Mouse (Mus musculus) CH12.LX (cell line): ENCODE results near the gene Trpm7. TPM values are rescaled to one million over a fixed set of nuclear protein-coding genes. Genes with fewer than 3 reads are reported as not detected.

Source experiments
- DNase-seq: peaks from one replicate; pipeline ENCODE4 v3.0.0-alpha.2; 2013; ENCODE audit errors: extremely low read depth
- H3K27ac ChIP-seq: 2 replicates; pipeline ENCODE4 v1.5.1; 2012; ENCODE audit warnings: low read depth, mild to moderate bottlenecking, control low read depth, moderate library complexity; ENCODE audit not compliant: insufficient read depth
- H3K27me3 ChIP-seq: replicated peaks from 2 replicates; pipeline ENCODE3; 2012; ENCODE audit warnings: inconsistent platforms
- H3K36me3 ChIP-seq, 2 experiments: replicated peaks in 1 of 2; 2 replicates each; pipeline versions ENCODE3 to v1.6.1; 2012; ENCODE audit warnings: inconsistent platforms in 1 of 2, low read length in 1 of 2, mild to moderate bottlenecking in 1 of 2, mixed read lengths in 1 of 2, moderate library complexity in 1 of 2; ENCODE audit not compliant: control insufficient read depth in 1 of 2, insufficient read depth in 1 of 2
- H3K4me1 ChIP-seq, 2 experiments: 2 replicates each; pipeline ENCODE4 v1.6.1; 2012; ENCODE audit warnings: inconsistent platforms in 1 of 2, moderate library complexity in 1 of 2; ENCODE audit not compliant: insufficient read depth in 2 of 2, control insufficient read depth in 1 of 2
- H3K4me2 ChIP-seq: 2 replicates; pipeline ENCODE4 v1.6.1; 2012; ENCODE audit warnings: low read depth, mild to moderate bottlenecking, control low read depth; ENCODE audit not compliant: poor library complexity, insufficient read depth, severe bottlenecking
- H3K4me3 ChIP-seq, 3 experiments: fragments of 150-350 bp in 1 of 3; sonication (generic) in 1 of 3; replicated peaks in 1 of 3; 2 replicates each; pipeline versions ENCODE3 to v1.5.1; 2011 to 2012; ENCODE audit warnings: low read depth in 2 of 3, low read length in 2 of 3, mild to moderate bottlenecking in 2 of 3, moderate library complexity in 2 of 3, control low read depth in 1 of 3, improper control_type of control experiment in 1 of 3, inconsistent platforms in 1 of 3, mixed read lengths in 1 of 3; ENCODE audit not compliant: poor library complexity in 1 of 3
- H3K79me2 ChIP-seq: replicated peaks from 2 replicates; pipeline ENCODE4 v1.6.1; 2012; ENCODE audit warnings: mild to moderate bottlenecking, moderate library complexity; ENCODE audit not compliant: control insufficient read depth, poor library complexity, insufficient read depth, severe bottlenecking; ENCODE audit errors: extremely low read depth
- H3K9ac ChIP-seq: 2 replicates; pipeline ENCODE4 v1.6.1; 2012; ENCODE audit warnings: low read depth, mild to moderate bottlenecking, control low read depth, moderate library complexity; ENCODE audit not compliant: insufficient read depth
- H3K9me3 ChIP-seq: replicated peaks from 2 replicates; pipeline ENCODE3; 2012; ENCODE audit warnings: low read length, inconsistent platforms, mixed read lengths
- CHD1 ChIP-seq: IDR thresholded peaks from 2 replicates; pipeline ENCODE4 v1.6.1; 2012; ENCODE audit warnings: low read depth, low read length, improper control_type of control experiment, inconsistent platforms
- CHD2 ChIP-seq: IDR thresholded peaks from 2 replicates; pipeline ENCODE4 v1.6.1; 2011; ENCODE audit warnings: low read length, improper control_type of control experiment
- CTCF ChIP-seq, 2 experiments: IDR thresholded peaks in 1 of 2; conservative IDR thresholded peaks in 1 of 2; 2 replicates each; pipeline ENCODE4 v1.5.1; 2011 to 2012; ENCODE audit warnings: low read depth in 2 of 2, low read length in 2 of 2, improper control_type of control experiment in 1 of 2, inconsistent platforms in 1 of 2, mild to moderate bottlenecking in 1 of 2, moderate library complexity in 1 of 2
- E2F4 ChIP-seq: IDR thresholded peaks from 2 replicates; pipeline ENCODE4 v1.6.1; 2011; ENCODE audit warnings: low read depth, low read length, improper control_type of control experiment; ENCODE audit not compliant: insufficient replicate concordance
- ELF1 ChIP-seq: IDR thresholded peaks from 2 replicates; pipeline ENCODE4 v1.6.1; 2014; ENCODE audit warnings: low read depth, mild to moderate bottlenecking, inconsistent platforms, low read length, improper control_type of control experiment
- EP300 ChIP-seq: IDR thresholded peaks from 2 replicates; pipeline ENCODE4 v1.6.1; 2011; ENCODE audit warnings: low read length, improper control_type of control experiment
- GABPA ChIP-seq: IDR thresholded peaks from 2 replicates; pipeline ENCODE4 v1.6.1; 2012; ENCODE audit warnings: low read depth, low read length, improper control_type of control experiment, inconsistent platforms; ENCODE audit not compliant: insufficient replicate concordance
- IRF4 ChIP-seq: IDR thresholded peaks from 2 replicates; pipeline ENCODE4 v1.6.1; 2014; ENCODE audit warnings: low read depth, mild to moderate bottlenecking, inconsistent platforms, low read length, improper control_type of control experiment
- JUND ChIP-seq: conservative IDR thresholded peaks from 2 replicates; pipeline ENCODE4 v1.6.1; 2011; ENCODE audit warnings: low read depth, low read length, improper control_type of control experiment
- KAT2A ChIP-seq: IDR thresholded peaks from 2 replicates; pipeline ENCODE4 v1.6.1; 2012; ENCODE audit warnings: low read length, improper control_type of control experiment, inconsistent platforms; ENCODE audit not compliant: insufficient replicate concordance
- MAFK ChIP-seq: IDR thresholded peaks from 2 replicates; pipeline ENCODE4 v1.6.1; 2011; ENCODE audit warnings: low read length, improper control_type of control experiment; ENCODE audit not compliant: insufficient replicate concordance
- MAZ ChIP-seq: IDR thresholded peaks from 2 replicates; pipeline ENCODE4 v1.6.1; 2012; ENCODE audit warnings: low read depth, mild to moderate bottlenecking, inconsistent platforms, low read length, improper control_type of control experiment, moderate library complexity
- MEF2A ChIP-seq: IDR thresholded peaks from 2 replicates; pipeline ENCODE4 v1.6.1; 2014; ENCODE audit warnings: low read depth, mild to moderate bottlenecking, inconsistent platforms, low read length, improper control_type of control experiment, borderline replicate concordance
- MXI1 ChIP-seq: IDR thresholded peaks from 2 replicates; pipeline ENCODE4 v1.6.1; 2011; ENCODE audit warnings: mild to moderate bottlenecking, low read depth, low read length, improper control_type of control experiment
- NRF1 ChIP-seq: IDR thresholded peaks from 2 replicates; pipeline ENCODE4 v1.6.1; 2014; ENCODE audit warnings: low read depth, mild to moderate bottlenecking, inconsistent platforms, low read length, improper control_type of control experiment, moderate library complexity
- PAX5 ChIP-seq: IDR thresholded peaks from 2 replicates; pipeline ENCODE4 v1.6.1; 2012; ENCODE audit warnings: low read length, inconsistent platforms, mixed read lengths
- POLR2AphosphoS2 ChIP-seq: IDR thresholded peaks from 2 replicates; pipeline ENCODE4 v1.6.1; 2011; ENCODE audit warnings: low read depth, low read length, improper control_type of control experiment
- RAD21 ChIP-seq: IDR thresholded peaks from 2 replicates; pipeline ENCODE4 v1.6.1; 2011; ENCODE audit warnings: low read depth, mild to moderate bottlenecking, low read length, improper control_type of control experiment, moderate library complexity
- RCOR1 ChIP-seq: conservative IDR thresholded peaks from 2 replicates; pipeline ENCODE4 v1.6.1; 2012; ENCODE audit warnings: low read depth, mild to moderate bottlenecking, inconsistent platforms, low read length, improper control_type of control experiment
- SMC3 ChIP-seq: IDR thresholded peaks from 2 replicates; pipeline ENCODE4 v1.6.1; 2011; ENCODE audit warnings: low read depth, low read length, improper control_type of control experiment
- TCF12 ChIP-seq: IDR thresholded peaks from 2 replicates; pipeline ENCODE4 v1.6.1; 2014; ENCODE audit warnings: low read depth, mild to moderate bottlenecking, inconsistent platforms, low read length, improper control_type of control experiment
- UBTF ChIP-seq: IDR thresholded peaks from 2 replicates; pipeline ENCODE4 v1.6.1; 2012; ENCODE audit warnings: low read depth, mild to moderate bottlenecking, inconsistent platforms, low read length, improper control_type of control experiment, moderate library complexity
- USF1 ChIP-seq: IDR thresholded peaks from 2 replicates; pipeline ENCODE4 v1.6.1; 2014; ENCODE audit warnings: low read depth, mild to moderate bottlenecking, inconsistent platforms, low read length, improper control_type of control experiment
- USF2 ChIP-seq: conservative IDR thresholded peaks from 2 replicates; pipeline ENCODE4 v1.6.1; 2011; ENCODE audit warnings: low read depth, low read length, improper control_type of control experiment
- ZKSCAN1 ChIP-seq: IDR thresholded peaks from 2 replicates; pipeline ENCODE4 v1.6.1; 2012; ENCODE audit warnings: low read depth, inconsistent platforms, low read length, improper control_type of control experiment, borderline replicate concordance
- dilution Hi-C: fragments of 300-500 bp; cut with MboI; formaldehyde crosslinking; loops from 2 replicates; pipeline ENCODE4 v1.14.3; 2020; ENCODE audit warnings: low sequenced_read_pairs; ENCODE audit not compliant: extremely low pct_unique_long_range_greater_than_20kb, extremely low pct_ligation_motif_present
- in situ Hi-C: fragments of 300-500 bp; cut with MboI; formaldehyde crosslinking; loops from 3 replicates; pipeline ENCODE4 v1.14.3; 2019; ENCODE audit warnings: low sequenced_read_pairs, low pct_ligation_motif_present, low pct_unique_long_range_greater_than_20kb, mixed read lengths
- polyA plus RNA-seq: library from polyadenylated mRNA; unstranded; fragments of >175 nt; gene quantifications from 2 replicates; pipeline ENCODE4 v1.2.1, GENCODE M21; 2012; ENCODE audit warnings: low read depth; ENCODE audit not compliant: insufficient read length
- total RNA-seq, 2 experiments: library from RNA; depleted of rRNA; stranded (reverse); fragments of 300-350 nt in 1 of 2; fragments of >200 nt in 1 of 2; gene quantifications; 2 replicates each; pipeline ENCODE4 v1.2.3; 2012 to 2014

The Trpm7 gene
- total and polyA plus RNA-seq, 3 experiments = 14.1 to 30.1 (median 23.7) TPM

- Histone ChIP-seq H3K4me1 (no peaks in the 10 kb centered on the region), H3K9ac (no peak overlapping the region), H3K4me3 (no peak overlapping the region), H3K27ac (no peak overlapping the region), H3K36me3 (peaks cover 4 to 50% of the 10 kb centered on the region in 2 experiments), H3K27me3 (no peaks in the 10 kb centered on the region), H3K79me2 (no peaks in the 10 kb centered on the region), H3K9me3 (no peaks in the 10 kb centered on the region), H3K4me2 (no peak overlapping the region)
- DNase-seq = no peak
- dilution Hi-C loops (no loop called here), in situ Hi-C loops (no loop called here)
- TF ChIP-seq NRF1 = no peak
- TF ChIP-seq RCOR1 = no peak
- TF ChIP-seq RAD21 = no peak
- no peak for TF ChIP-seq CTCF (conservative IDR thresholded peaks at IDR 0.05 in 1 of 2, IDR thresholded peaks at IDR 0.05 in 1 of 2; ENCODE audit: low read depth in 2 of 2, low read length in 2 of 2)
- no peak for TF ChIP-seq MXI1
- TF ChIP-seq JUND = no peak
- TF ChIP-seq MAFK = no peak
- TF ChIP-seq USF2 = no peak
- no peak for TF ChIP-seq MEF2A
- TF ChIP-seq GABPA = no peak
- no peak for TF ChIP-seq MAZ
- no peak for TF ChIP-seq UBTF
- TF ChIP-seq SMC3 = no peak
- no peak for TF ChIP-seq TCF12
- TF ChIP-seq ELF1 = no peak
These were observed 58.6 kb downstream of the Trpm7 start for GRCm38 (mm10) chr2:126817414-126817813.

DNA sequence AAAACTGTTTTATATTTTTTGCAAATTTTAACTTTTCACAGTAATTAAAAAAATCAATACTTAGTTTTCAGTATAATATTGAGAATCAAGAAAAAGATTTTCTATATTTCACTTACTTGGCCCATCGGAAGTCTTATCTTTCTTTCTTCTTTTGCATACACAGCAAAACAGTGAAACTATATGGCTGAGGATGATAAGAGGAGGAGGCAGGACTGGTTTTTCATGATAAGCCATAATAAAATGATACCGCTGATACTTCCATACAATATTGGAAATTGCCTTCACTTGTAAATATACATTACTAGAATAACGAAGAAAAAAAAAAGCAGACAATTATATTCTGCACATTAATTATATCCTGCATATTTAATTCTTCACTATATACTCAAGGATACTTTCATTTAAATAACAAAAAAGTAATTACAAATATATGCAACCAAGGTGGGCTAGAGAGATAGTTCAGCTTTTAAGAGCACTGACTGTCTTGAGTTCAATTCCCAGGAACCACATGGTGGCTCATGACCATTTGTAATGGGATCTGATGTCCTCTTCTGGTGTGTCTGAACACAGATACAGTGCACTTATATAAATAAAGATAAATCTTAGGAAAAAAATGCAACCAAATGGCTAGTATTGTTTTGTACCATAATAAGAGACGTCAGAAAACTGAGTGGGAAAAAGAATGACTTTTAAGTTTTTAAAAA lies 59.2 kb downstream of the Trpm7 start:
- no peak for TF ChIP-seq CTCF (conservative IDR thresholded peaks at IDR 0.05 in 1 of 2, IDR thresholded peaks at IDR 0.05 in 1 of 2; ENCODE audit: low read depth in 2 of 2, low read length in 2 of 2)
- no peak for TF ChIP-seq IRF4
- no peak for TF ChIP-seq MAFK
- no peak for TF ChIP-seq USF1
- no peak for TF ChIP-seq EP300
- TF ChIP-seq CHD2 = no peak
- no peak for TF ChIP-seq USF2
- no peak for TF ChIP-seq CHD1
- no peak for TF ChIP-seq UBTF
- no peak for TF ChIP-seq POLR2AphosphoS2
- TF ChIP-seq JUND = no peak
- TF ChIP-seq ZKSCAN1 = no peak
- TF ChIP-seq GABPA = no peak
- no peak for TF ChIP-seq SMC3
- no peak for TF ChIP-seq E2F4
- TF ChIP-seq KAT2A = no peak
- no peak for TF ChIP-seq ELF1
- TF ChIP-seq PAX5 = no peak
- TF ChIP-seq MEF2A = no peak
- TF ChIP-seq NRF1 = no peak
- dilution Hi-C loops = no loop called here
- peaks cover 5 to 53% of the 10 kb centered on the region in 2 experiments for H3K36me3 ChIP-seq
- no peaks in the 10 kb centered on the region for H3K4me1 ChIP-seq
- no peaks in the 10 kb centered on the region for H3K9me3 ChIP-seq
- in situ Hi-C loops = no loop called here
- H3K27ac ChIP-seq = no peak overlapping the region
- no peak for DNase-seq
- no peaks in the 10 kb centered on the region for H3K79me2 ChIP-seq
- no peak overlapping the region for H3K4me3 ChIP-seq
- H3K4me2 ChIP-seq = no peak overlapping the region
- no peak overlapping the region for H3K9ac ChIP-seq
- no peaks in the 10 kb centered on the region for H3K27me3 ChIP-seq
